Mouse (Mus musculus) testis, postnatal 14 days (tissue): Measurements from ENCODE around the gene Nckap5.

ENCODE experiments used
- DNase-seq: peaks from one replicate; pipeline ENCODE4 v3.0.0; 2021; ENCODE audit warnings: low spot score

The Nckap5 gene

GRCm38 (mm10) chr1:126360531-126361220 is 469.9 kb downstream of the Nckap5 start:
- no peak for DNase-seq

- no peak for DNase-seq
Measured at GRCm38 (mm10) chr1:126360111-126360510, 470.5 kb downstream of the Nckap5 start.

- no peak for DNase-seq
Measured at GRCm38 (mm10) chr1:126341806-126342205, 488.8 kb downstream of the Nckap5 start.

- DNase-seq: no peak
Measured at GRCm38 (mm10) chr1:126339250-126339649, 491.3 kb downstream of the Nckap5 start.

- no peak for DNase-seq
Measured at GRCm38 (mm10) chr1:126334202-126334601, 496.4 kb downstream of the Nckap5 start.

- DNase-seq: no peak
Measured at GRCm38 (mm10) chr1:126332026-126332425, 498.6 kb downstream of the Nckap5 start.

- DNase-seq: no peak
Measured at GRCm38 (mm10) chr1:126320696-126321095, 509.9 kb downstream of the Nckap5 start.

GRCm38 (mm10) chr1:126317874-126318607 is 512.6 kb downstream of the Nckap5 start:
- DNase-seq: no peak

GRCm38 (mm10) chr1:126317345-126317744 is 513.3 kb downstream of the Nckap5 start:
- no peak for DNase-seq

GRCm38 (mm10) chr1:126316866-126317265 is 513.7 kb downstream of the Nckap5 start:
- DNase-seq: no peak

- DNase-seq: no peak
Measured at GRCm38 (mm10) chr1:126301129-126301528, 529.5 kb downstream of the Nckap5 start.

GRCm38 (mm10) chr1:126264931-126265330 is 565.7 kb downstream of the Nckap5 start:
- DNase-seq: no peak

GRCm38 (mm10) chr1:126254364-126254763 is 576.2 kb downstream of the Nckap5 start:
- no peak for DNase-seq

- DNase-seq: no peak
Measured at GRCm38 (mm10) chr1:126253934-126254333, 576.7 kb downstream of the Nckap5 start.

- DNase-seq: no peak
Measured at GRCm38 (mm10) chr1:126233196-126233595, 597.4 kb downstream of the Nckap5 start.

- DNase-seq: no peak
Measured at GRCm38 (mm10) chr1:126231199-126231598, 599.4 kb downstream of the Nckap5 start.

- no peak for DNase-seq
Measured at GRCm38 (mm10) chr1:126210212-126210611, 620.4 kb downstream of the Nckap5 start.

GRCm38 (mm10) chr1:126209743-126210142 is 620.9 kb downstream of the Nckap5 start:
- DNase-seq: no peak

GRCm38 (mm10) chr1:126209131-126209530 is 621.5 kb downstream of the Nckap5 start:
- no peak for DNase-seq

- DNase-seq: no peak
Measured at GRCm38 (mm10) chr1:126196937-126197336, 633.7 kb downstream of the Nckap5 start.

- no peak for DNase-seq
Measured at GRCm38 (mm10) chr1:126190353-126190752, 640.2 kb downstream of the Nckap5 start.

GRCm38 (mm10) chr1:126183751-126184150 is 646.8 kb downstream of the Nckap5 start:
- no peak for DNase-seq

- DNase-seq: no peak
Measured at GRCm38 (mm10) chr1:126168579-126168978, 662.0 kb downstream of the Nckap5 start.

GRCm38 (mm10) chr1:126168131-126168530 is 662.5 kb downstream of the Nckap5 start:
- no peak for DNase-seq
